Mouse (Mus musculus) heart, postnatal 0 days (tissue): Measurements from ENCODE around the gene Susd1.

Experiments
- CTCF ChIP-seq: IDR thresholded peaks from 2 replicates; pipeline ENCODE4 v1.5.1; 2016; ENCODE audit warnings: antibody characterized with exemption, control low read depth, low read depth
- EP300 ChIP-seq: IDR thresholded peaks from 2 replicates; pipeline ENCODE4 v1.6.1; 2016; ENCODE audit warnings: antibody characterized with exemption, low read depth

- TF ChIP-seq CTCF (no peak), EP300 (no peak)
Observed at GRCm38 (mm10) chr4:59321181-59322008, 117.0 kb downstream of the Susd1 start.
